Comparison of ENCODE assay signal across 10 mouse cellular contexts in genomic region chr3:32553061-32553460, GRCm38 (mm10). TPM values are rescaled to one million over a fixed set of nuclear protein-coding genes. Genes with fewer than 3 reads are reported as not detected.
A peak's percentile ranks its signal among the peaks of the same experiment; 100 is the strongest.
DNase-seq lines count a peak whose midpoint lies in the region; ATAC-seq and TF ChIP-seq lines count a peak whose summit lies in the region.
"Had no signal": no experiment of that assay in that cellular context is flagged by ENCODE, and none has a peak within 500 bp of the region (broad histone marks: within the 10 kb centered on the region; RNA-seq: fewer than 3 reads in every experiment).

No protein-coding gene starts in this region.

- no peaks in the 10 kb centered on the region for H3K4me1 ChIP-seq in heart, adult 2 months (ENCODE audit: control insufficient read depth, insufficient read depth, low read length)
- H3K4me1 ChIP-seq in liver, embryonic 14.5 days (replicated peaks; ENCODE audit: control insufficient read depth in 2 of 2, insufficient read depth in 2 of 2, low read length in 1 of 2) = no peaks in the 10 kb centered on the region
- H3K4me1 ChIP-seq: hindbrain, embryonic 10.5 days; neural tube, embryonic 12.5 days had no signal

- TF ChIP-seq POLR2A in heart, adult 2 months (IDR thresholded peaks at IDR 0.05; ENCODE audit: insufficient read depth, low read depth, low read length) = no peak

- ATAC-seq in liver, embryonic 14.5 days (ENCODE audit: insufficient read depth) = no peak
- no peak for ATAC-seq in megakaryocyte, adult 5-6 weeks (ENCODE audit: poor library complexity, severe bottlenecking)

- no peak for DNase-seq in heart, adult 2 months
- DNase-seq in heart, adult 9 months (ENCODE audit: low spot score in 2 of 2) = no peak
- peak; percentile 69 for DNase-seq in 416B (ENCODE audit: low read depth)
- DNase-seq in R1 (ENCODE audit: low read depth, low spot score) = peak; percentile 14
- no peak for DNase-seq in liver, embryonic 14.5 days (ENCODE audit: low read depth in 3 of 3, low spot score in 3 of 3)
- no peak for DNase-seq in cerebellum, adult 18-20 months
- DNase-seq in right cerebral cortex, postnatal 36 days (ENCODE audit: low spot score in 2 of 2) = no peak

- no peak overlapping the region for H3K4me3 ChIP-seq in heart, adult 2 months
- no peak overlapping the region for H3K4me3 ChIP-seq in liver, embryonic 14.5 days (ENCODE audit: insufficient read depth in 1 of 2, low read depth in 2 of 2, low read length in 2 of 2)
- H3K4me3 ChIP-seq: hindbrain, embryonic 10.5 days; neural tube, embryonic 12.5 days had no signal

- peak; percentile 59 for TF ChIP-seq CTCF in heart, adult 2 months (IDR thresholded peaks at IDR 0.05)
- peak; percentile 46; the same call in 1 of the 2 replicates for TF ChIP-seq CTCF in liver, embryonic 14.5 days (IDR thresholded peaks at IDR 0.05; ENCODE audit: low read depth)

- TF ChIP-seq EP300 in heart, adult 2 months (IDR thresholded peaks at IDR 0.05; ENCODE audit: insufficient read depth, low read depth, low read length) = no peak
- no peak for TF ChIP-seq EP300 in liver, embryonic 14.5 days (IDR thresholded peaks at IDR 0.05; ENCODE audit: low read depth)

- no peak overlapping the region for H3K27ac ChIP-seq in heart, adult 2 months
- no peak overlapping the region for H3K27ac ChIP-seq in liver, embryonic 14.5 days
- H3K27ac ChIP-seq: hindbrain, embryonic 10.5 days; neural tube, embryonic 12.5 days had no signal

- H3K36me3 ChIP-seq in heart, adult 2 months (ENCODE audit: control insufficient read depth, insufficient read depth, low read length) = peaks cover 10% of the 10 kb centered on the region
- H3K36me3 ChIP-seq in liver, embryonic 14.5 days (replicated peaks; ENCODE audit: control insufficient read depth, insufficient read depth, low read depth) = peaks cover 14% of the 10 kb centered on the region

- H3K27me3 ChIP-seq in heart, adult 2 months (ENCODE audit: control insufficient read depth, insufficient read depth, low read length) = no peaks in the 10 kb centered on the region
- no peaks in the 10 kb centered on the region for H3K27me3 ChIP-seq in liver, embryonic 14.5 days (ENCODE audit: control insufficient read depth, insufficient read depth, low read length)
- H3K27me3 ChIP-seq: neural tube, embryonic 12.5 days had no signal

- WGBS in heart, adult 2 months = 100% methylated on average over 1 of the region's 1 CpGs
- 93% methylated on average over 1 of the region's 1 CpGs for WGBS in liver, embryonic 14.5 days (ENCODE audit: insufficient replicate concordance)

- no peaks in the 10 kb centered on the region for H3K9me3 ChIP-seq in liver, embryonic 14.5 days (ENCODE audit: control insufficient read depth, low read length)
- H3K9me3 ChIP-seq: hindbrain, embryonic 10.5 days; neural tube, embryonic 12.5 days had no signal

- H3K79me2 ChIP-seq in heart, adult 2 months (replicated peaks; ENCODE audit: control insufficient read depth, insufficient read depth, low read length) = no peaks in the 10 kb centered on the region; the same call in 1 of the 2 replicates

- intact Hi-C loops in heart, adult 2 months (cut with DNase I) = loop anchor here (2.0 kb wide), 1 partner anchor 146 kb away; no protein-coding TSS in a partner anchor

- H3K4me2 ChIP-seq in liver, embryonic 14.5 days (ENCODE audit: low read depth) = no peak overlapping the region
- H3K4me2 ChIP-seq: neural tube, embryonic 12.5 days had no signal

- no peak overlapping the region for H3K9ac ChIP-seq in heart, adult 2 months (ENCODE audit: low read depth, low read length)
- no peak overlapping the region for H3K9ac ChIP-seq in liver, embryonic 14.5 days (replicated peaks)
- H3K9ac ChIP-seq: neural tube, embryonic 12.5 days had no signal

RNA-seq across cellular contexts. Expression of gene Mfn1, which starts 23.8 kb away (rescaled TPM):
- total RNA-seq in heart, adult 2 months (2021) = 100 to 1,000 TPM; 384 to 501 TPM
- polyA plus RNA-seq in heart, adult 2 months (2012; rRNA removed) = 80.0 and 147 TPM in 2 replicates
- polyA plus RNA-seq in liver, embryonic 14.5 days (2012; rRNA removed) = 6.4 and 8.6 TPM in 2 replicates
- 11.0 and 12.6 TPM in 2 replicates for polyA plus RNA-seq in liver, embryonic 14.5 days (2014; fragmentation: Nextera tagmentation; extraction: Ambion mirVana)
- total RNA-seq in megakaryocyte, adult 5-6 weeks (2015) = 20.3 and 29.8 TPM in 2 replicates
- 16.9 and 21.4 TPM in 2 replicates for total RNA-seq in megakaryocyte, adult 5-6 weeks (2017)

RNA-seq across cellular contexts. Expression of gene Zfp639, which starts 43.0 kb away (rescaled TPM):
- 10 to 100 TPM; 22.1 to 28.0 TPM for total RNA-seq in heart, adult 2 months (2021)
- 20.6 and 26.2 TPM in 2 replicates for polyA plus RNA-seq in heart, adult 2 months (2012; rRNA removed)
- 14.5 and 18.5 TPM in 2 replicates for polyA plus RNA-seq in liver, embryonic 14.5 days (2012; rRNA removed)
- polyA plus RNA-seq in liver, embryonic 14.5 days (2014; fragmentation: Nextera tagmentation; extraction: Ambion mirVana) = 18.8 and 20.4 TPM in 2 replicates
- 32.8 and 37.5 TPM in 2 replicates for total RNA-seq in megakaryocyte, adult 5-6 weeks (2015)
- 36.0 and 39.4 TPM in 2 replicates for total RNA-seq in megakaryocyte, adult 5-6 weeks (2017)

Comparison
In these comparisons a context has a peak if more than half of its experiments do, and no peak if none do; other contexts are left out.
1. DNase-seq: peak in 416B (single experiment) and R1 (single experiment); none in heart, adult 2 months (0 of 2), heart, adult 9 months (0 of 2), liver, embryonic 14.5 days (0 of 3), cerebellum, adult 18-20 months (0 of 2) and right cerebral cortex, postnatal 36 days (0 of 2).
2. RNA of gene Mfn1, which starts 23.8 kb away (total RNA-seq): 384 to 501 TPM in heart, adult 2 months; 16.9 to 29.8 TPM in megakaryocyte, adult 5-6 weeks; every median in the first group is over 10 times any median in the second.